Mouse (Mus musculus) CH12.LX (cell line): ENCODE measurements around the gene Cox11. TPM values are rescaled to one million over a fixed set of nuclear protein-coding genes. Genes with fewer than 3 reads are reported as not detected.

ENCODE experiments used
- DNase-seq: peaks from one replicate; pipeline ENCODE4 v3.0.0-alpha.2; 2013; ENCODE audit errors: extremely low read depth
- H3K27ac ChIP-seq: 2 replicates; pipeline ENCODE4 v1.5.1; 2012; ENCODE audit warnings: low read depth, mild to moderate bottlenecking, control low read depth, moderate library complexity; ENCODE audit not compliant: insufficient read depth
- H3K27me3 ChIP-seq: replicated peaks from 2 replicates; pipeline ENCODE3; 2012; ENCODE audit warnings: inconsistent platforms
- H3K36me3 ChIP-seq, 2 experiments: replicated peaks in 1 of 2; 2 replicates each; pipeline versions ENCODE3 to v1.6.1; 2012; ENCODE audit warnings: inconsistent platforms in 1 of 2, low read length in 1 of 2, mild to moderate bottlenecking in 1 of 2, mixed read lengths in 1 of 2, moderate library complexity in 1 of 2; ENCODE audit not compliant: control insufficient read depth in 1 of 2, insufficient read depth in 1 of 2
- H3K4me1 ChIP-seq, 2 experiments: 2 replicates each; pipeline ENCODE4 v1.6.1; 2012; ENCODE audit warnings: inconsistent platforms in 1 of 2, moderate library complexity in 1 of 2; ENCODE audit not compliant: insufficient read depth in 2 of 2, control insufficient read depth in 1 of 2
- H3K4me2 ChIP-seq: 2 replicates; pipeline ENCODE4 v1.6.1; 2012; ENCODE audit warnings: low read depth, mild to moderate bottlenecking, control low read depth; ENCODE audit not compliant: poor library complexity, insufficient read depth, severe bottlenecking
- H3K4me3 ChIP-seq, 3 experiments: fragments of 150-350 bp in 1 of 3; sonication (generic) in 1 of 3; replicated peaks in 1 of 3; 2 replicates each; pipeline versions ENCODE3 to v1.5.1; 2011 to 2012; ENCODE audit warnings: low read depth in 2 of 3, low read length in 2 of 3, mild to moderate bottlenecking in 2 of 3, moderate library complexity in 2 of 3, control low read depth in 1 of 3, improper control_type of control experiment in 1 of 3, inconsistent platforms in 1 of 3, mixed read lengths in 1 of 3; ENCODE audit not compliant: poor library complexity in 1 of 3
- H3K79me2 ChIP-seq: replicated peaks from 2 replicates; pipeline ENCODE4 v1.6.1; 2012; ENCODE audit warnings: mild to moderate bottlenecking, moderate library complexity; ENCODE audit not compliant: control insufficient read depth, poor library complexity, insufficient read depth, severe bottlenecking; ENCODE audit errors: extremely low read depth
- H3K9ac ChIP-seq: 2 replicates; pipeline ENCODE4 v1.6.1; 2012; ENCODE audit warnings: low read depth, mild to moderate bottlenecking, control low read depth, moderate library complexity; ENCODE audit not compliant: insufficient read depth
- H3K9me3 ChIP-seq: replicated peaks from 2 replicates; pipeline ENCODE3; 2012; ENCODE audit warnings: low read length, inconsistent platforms, mixed read lengths
- CTCF ChIP-seq, 2 experiments: IDR thresholded peaks in 1 of 2; conservative IDR thresholded peaks in 1 of 2; 2 replicates each; pipeline ENCODE4 v1.5.1; 2011 to 2012; ENCODE audit warnings: low read depth in 2 of 2, low read length in 2 of 2, improper control_type of control experiment in 1 of 2, inconsistent platforms in 1 of 2, mild to moderate bottlenecking in 1 of 2, moderate library complexity in 1 of 2
- ETS1 ChIP-seq: conservative IDR thresholded peaks from 2 replicates; pipeline ENCODE4 v1.6.1; 2012; ENCODE audit warnings: low read depth, mild to moderate bottlenecking, inconsistent platforms, low read length, improper control_type of control experiment, moderate library complexity
- GABPA ChIP-seq: IDR thresholded peaks from 2 replicates; pipeline ENCODE4 v1.6.1; 2012; ENCODE audit warnings: low read depth, low read length, improper control_type of control experiment, inconsistent platforms; ENCODE audit not compliant: insufficient replicate concordance
- HCFC1 ChIP-seq: IDR thresholded peaks from 2 replicates; pipeline ENCODE4 v1.6.1; 2012; ENCODE audit warnings: low read depth, mild to moderate bottlenecking, inconsistent platforms, low read length, improper control_type of control experiment
- JUND ChIP-seq: conservative IDR thresholded peaks from 2 replicates; pipeline ENCODE4 v1.6.1; 2011; ENCODE audit warnings: low read depth, low read length, improper control_type of control experiment
- KAT2A ChIP-seq: IDR thresholded peaks from 2 replicates; pipeline ENCODE4 v1.6.1; 2012; ENCODE audit warnings: low read length, improper control_type of control experiment, inconsistent platforms; ENCODE audit not compliant: insufficient replicate concordance
- MAFK ChIP-seq: IDR thresholded peaks from 2 replicates; pipeline ENCODE4 v1.6.1; 2011; ENCODE audit warnings: low read length, improper control_type of control experiment; ENCODE audit not compliant: insufficient replicate concordance
- MEF2A ChIP-seq: IDR thresholded peaks from 2 replicates; pipeline ENCODE4 v1.6.1; 2014; ENCODE audit warnings: low read depth, mild to moderate bottlenecking, inconsistent platforms, low read length, improper control_type of control experiment, borderline replicate concordance
- NELFE ChIP-seq: IDR thresholded peaks from 2 replicates; pipeline ENCODE4 v1.6.1; 2011; ENCODE audit warnings: low read depth, low read length, improper control_type of control experiment
- NRF1 ChIP-seq: IDR thresholded peaks from 2 replicates; pipeline ENCODE4 v1.6.1; 2014; ENCODE audit warnings: low read depth, mild to moderate bottlenecking, inconsistent platforms, low read length, improper control_type of control experiment, moderate library complexity
- PAX5 ChIP-seq: IDR thresholded peaks from 2 replicates; pipeline ENCODE4 v1.6.1; 2012; ENCODE audit warnings: low read length, inconsistent platforms, mixed read lengths
- POLR2A ChIP-seq: IDR thresholded peaks from 2 replicates; pipeline ENCODE4 v1.6.1; 2011; ENCODE audit warnings: low read depth, mild to moderate bottlenecking, improper control_type of control experiment, low read length
- POLR2AphosphoS2 ChIP-seq: IDR thresholded peaks from 2 replicates; pipeline ENCODE4 v1.6.1; 2011; ENCODE audit warnings: low read depth, low read length, improper control_type of control experiment
- RCOR1 ChIP-seq: conservative IDR thresholded peaks from 2 replicates; pipeline ENCODE4 v1.6.1; 2012; ENCODE audit warnings: low read depth, mild to moderate bottlenecking, inconsistent platforms, low read length, improper control_type of control experiment
- SMC3 ChIP-seq: IDR thresholded peaks from 2 replicates; pipeline ENCODE4 v1.6.1; 2011; ENCODE audit warnings: low read depth, low read length, improper control_type of control experiment
- TBP ChIP-seq: conservative IDR thresholded peaks from 2 replicates; pipeline ENCODE4 v1.6.1; 2011; ENCODE audit warnings: low read depth, low read length, improper control_type of control experiment
- USF2 ChIP-seq: conservative IDR thresholded peaks from 2 replicates; pipeline ENCODE4 v1.6.1; 2011; ENCODE audit warnings: low read depth, low read length, improper control_type of control experiment
- ZNF384 ChIP-seq: IDR thresholded peaks from 2 replicates; pipeline ENCODE4 v1.6.1; 2012; ENCODE audit warnings: low read depth, low read length, improper control_type of control experiment, inconsistent platforms
- dilution Hi-C: fragments of 300-500 bp; cut with MboI; formaldehyde crosslinking; loops from 2 replicates; pipeline ENCODE4 v1.14.3; 2020; ENCODE audit warnings: low sequenced_read_pairs; ENCODE audit not compliant: extremely low pct_unique_long_range_greater_than_20kb, extremely low pct_ligation_motif_present
- in situ Hi-C: fragments of 300-500 bp; cut with MboI; formaldehyde crosslinking; loops from 3 replicates; pipeline ENCODE4 v1.14.3; 2019; ENCODE audit warnings: low sequenced_read_pairs, low pct_ligation_motif_present, low pct_unique_long_range_greater_than_20kb, mixed read lengths
- polyA plus RNA-seq: library from polyadenylated mRNA; unstranded; fragments of >175 nt; gene quantifications from 2 replicates; pipeline ENCODE4 v1.2.1, GENCODE M21; 2012; ENCODE audit warnings: low read depth; ENCODE audit not compliant: insufficient read length
- total RNA-seq, 2 experiments: library from RNA; depleted of rRNA; stranded (reverse); fragments of 300-350 nt in 1 of 2; fragments of >200 nt in 1 of 2; gene quantifications; 2 replicates each; pipeline ENCODE4 v1.2.3; 2012 to 2014

Cox11 gene
- total and polyA plus RNA-seq, 3 experiments = 43.2 to 64.3 (median 61.4) TPM

DNA sequence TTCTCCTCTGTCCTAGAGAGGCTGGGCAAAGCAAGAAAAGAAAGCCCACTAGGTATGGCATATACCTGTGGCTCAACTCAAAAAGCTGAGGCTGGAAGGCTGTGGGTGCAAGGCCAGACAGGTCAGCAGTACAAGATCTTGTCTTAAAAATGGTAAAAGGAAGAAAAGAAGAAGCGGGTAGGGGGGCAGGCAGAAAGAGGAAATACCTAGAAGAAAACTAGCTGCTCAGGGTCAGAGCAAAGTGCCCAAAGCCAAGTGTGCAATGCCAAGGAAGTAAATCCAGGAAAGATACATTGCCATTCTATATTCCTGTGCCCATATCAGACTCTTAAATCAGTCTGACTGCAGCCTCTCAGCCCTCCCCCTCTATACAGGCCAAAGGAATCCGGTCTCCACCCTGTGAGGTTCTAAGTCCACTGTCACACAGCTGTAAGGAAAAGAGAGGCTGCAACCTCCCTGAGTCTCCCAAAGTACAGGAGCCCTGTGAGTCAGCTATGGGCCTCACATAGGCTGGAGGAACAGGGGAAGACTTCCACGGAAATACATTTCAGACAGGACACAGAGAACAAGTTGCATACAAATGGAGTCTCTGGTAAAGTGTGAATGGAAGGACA, 28.3 kb downstream of the Cox11 start:
- no peak overlapping the region for H3K4me3 ChIP-seq
- no peak for DNase-seq
- no peak overlapping the region for H3K9ac ChIP-seq
- no peaks in the 10 kb centered on the region for H3K27me3 ChIP-seq
- H3K9me3 ChIP-seq = no peaks in the 10 kb centered on the region
- in situ Hi-C loops = no loop called here
- H3K27ac ChIP-seq = no peak overlapping the region
- H3K79me2 ChIP-seq = no peaks in the 10 kb centered on the region
- TF ChIP-seq ETS1 = no peak
- TF ChIP-seq GABPA = no peak
- no peak for TF ChIP-seq JUND
- no peak for TF ChIP-seq RCOR1
- TF ChIP-seq HCFC1 = no peak
- no peak for TF ChIP-seq ZNF384
- TF ChIP-seq, all 38 proteins: peak for 0
- Histone ChIP-seq H3K4me2 (no peak overlapping the region), H3K4me1 (no peaks in the 10 kb centered on the region), H3K36me3 (no peaks in the 10 kb centered on the region)
- dilution Hi-C loops = no loop called here

DNA sequence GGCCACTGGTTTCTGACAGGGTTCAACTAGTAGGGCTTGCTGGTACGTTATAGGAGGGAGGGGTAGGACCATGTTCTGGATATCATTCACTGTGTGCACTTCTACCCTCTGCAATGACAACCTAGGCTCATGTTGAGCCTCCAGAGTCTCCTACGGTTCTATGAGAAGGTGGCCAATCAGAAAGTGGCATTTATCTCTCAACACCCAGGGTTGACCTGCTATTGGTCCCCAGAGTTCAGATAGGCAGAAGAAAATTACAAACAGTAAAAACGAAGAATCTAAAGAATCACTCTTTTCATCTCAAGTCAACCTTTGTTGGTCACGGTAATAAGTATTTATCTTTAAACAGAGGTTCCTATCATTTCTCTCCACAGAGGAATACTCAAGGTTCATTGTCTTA, 28.9 kb downstream of the Cox11 start:
- Histone ChIP-seq H3K79me2 (no peaks in the 10 kb centered on the region), H3K4me2 (no peak overlapping the region), H3K9ac (no peak overlapping the region), H3K4me3 (no peak overlapping the region), H3K4me1 (no peaks in the 10 kb centered on the region), H3K27ac (no peak overlapping the region), H3K9me3 (no peaks in the 10 kb centered on the region), H3K36me3 (no peaks in the 10 kb centered on the region), H3K27me3 (no peaks in the 10 kb centered on the region)
- TF ChIP-seq KAT2A (no peak), POLR2A (no peak), POLR2AphosphoS2 (no peak), GABPA (no peak), USF2 (no peak)
- no peak for DNase-seq
- dilution Hi-C loops = no loop called here
- in situ Hi-C loops = no loop called here

GRCm38 (mm10) chr11:90667325-90667724, 29.4 kb downstream of the Cox11 start:
- no peak overlapping the region for H3K4me2 ChIP-seq

More at GRCm38 (mm10) chr11:90667325-90667724, 29.4 kb downstream of the Cox11 start:
- no peaks in the 10 kb centered on the region for H3K36me3 ChIP-seq
- H3K4me1 ChIP-seq = no peaks in the 10 kb centered on the region
- H3K9me3 ChIP-seq = no peaks in the 10 kb centered on the region
- H3K4me3 ChIP-seq = no peak overlapping the region
- H3K9ac ChIP-seq = no peak overlapping the region
- no peak for DNase-seq
- TF ChIP-seq MAFK (no peak), CTCF (conservative IDR thresholded peaks at IDR 0.05 in 1 of 2, IDR thresholded peaks at IDR 0.05 in 1 of 2; ENCODE audit: low read depth in 2 of 2, low read length in 2 of 2) (no peak), MEF2A (no peak), PAX5 (no peak), TBP (no peak), RCOR1 (no peak), SMC3 (no peak), NRF1 (no peak), NELFE (no peak)
- in situ Hi-C loops = no loop called here
- H3K27ac ChIP-seq = no peak overlapping the region
- H3K79me2 ChIP-seq = no peaks in the 10 kb centered on the region
- no peaks in the 10 kb centered on the region for H3K27me3 ChIP-seq
- dilution Hi-C loops = no loop called here
